Mouse (Mus musculus): ENCODE results near the gene Cr1l.
A peak's percentile ranks its signal among the peaks of the same experiment; 100 is the strongest.

The Cr1l gene

GRCm38 (mm10) chr1:195130953-195131674 lies at the start of gene Cr1l:
Cr1l (minus strand) TSS chr1:195131586.
- DNase-seq (ENCODE audit: inconsistent age in 2 of 2, low spot score in 1 of 2), result peak; percentile 92 to 97

GRCm38 (mm10) chr1:195175980-195176931 lies 44.9 kb upstream of the Cr1l start, which contains the start of gene Cr2:
Cr2 (minus strand) TSS chr1:195176716.
- DNase-seq (ENCODE audit: inconsistent age in 2 of 2, low spot score in 1 of 2), result peak; percentile 14 to 46

GRCm38 (mm10) chr1:195164996-195165755 lies 33.8 kb upstream of the Cr1l start:
- no peak for DNase-seq (ENCODE audit: inconsistent age in 2 of 2, low spot score in 1 of 2)

GRCm38 (mm10) chr1:195132070-195132469 lies 684 bp upstream of the Cr1l start:
- peak in 1 of 2 experiments; percentile 55 for DNase-seq (ENCODE audit: inconsistent age in 2 of 2, low spot score in 1 of 2)

- no peak for DNase-seq (ENCODE audit: inconsistent age in 2 of 2, low spot score in 1 of 2)
Observed at GRCm38 (mm10) chr1:195131675-195132015, 259 bp upstream of the Cr1l start.

GRCm38 (mm10) chr1:195130479-195130878 lies 907 bp downstream of the Cr1l start:
- DNase-seq (ENCODE audit: inconsistent age in 2 of 2, low spot score in 1 of 2), result no peak

- DNase-seq (ENCODE audit: inconsistent age in 2 of 2, low spot score in 1 of 2), result no peak
Observed at GRCm38 (mm10) chr1:195129867-195130266, 1.5 kb downstream of the Cr1l start.

- DNase-seq (ENCODE audit: inconsistent age in 2 of 2, low spot score in 1 of 2), result no peak
Observed at GRCm38 (mm10) chr1:195114414-195114813, 17.0 kb downstream of the Cr1l start.

- DNase-seq (ENCODE audit: inconsistent age in 2 of 2, low spot score in 1 of 2), result no peak
Observed at GRCm38 (mm10) chr1:195113621-195114020, 17.8 kb downstream of the Cr1l start.

- DNase-seq (ENCODE audit: inconsistent age in 2 of 2, low spot score in 1 of 2), result peak in 1 of 2 experiments; percentile 31
Observed at GRCm38 (mm10) chr1:195100693-195101092, 30.7 kb downstream of the Cr1l start.

- no peak for DNase-seq (ENCODE audit: inconsistent age in 2 of 2, low spot score in 1 of 2)
Observed at GRCm38 (mm10) chr1:195098004-195098403, 33.4 kb downstream of the Cr1l start.

GRCm38 (mm10) chr1:195092220-195092720 lies 39.1 kb downstream of the Cr1l start, which contains the start of gene Cd46:
Cd46 (minus strand) TSS chr1:195092249.
- peak; percentile 85 to 95 for DNase-seq (ENCODE audit: inconsistent age in 2 of 2, low spot score in 1 of 2)

GRCm38 (mm10) chr1:195091699-195092219 lies 39.6 kb downstream of the Cr1l start:
- DNase-seq (ENCODE audit: inconsistent age in 2 of 2, low spot score in 1 of 2), result no peak

- no peak for DNase-seq (ENCODE audit: inconsistent age in 2 of 2, low spot score in 1 of 2)
Observed at GRCm38 (mm10) chr1:195082142-195082541, 49.2 kb downstream of the Cr1l start.
